Mouse (Mus musculus) heart, adult 10 weeks (tissue): ENCODE data around the gene Gm4631. TPM values are rescaled to one million over a fixed set of nuclear protein-coding genes. Genes with fewer than 3 reads are reported as not detected.

Experiments used
- polyA plus RNA-seq: library from polyadenylated mRNA; stranded (reverse); fragments of 350-450 nt; fragmentation: Illumina TruSeq; extraction: RNeasy Lipid Tissue Mini Kit (QIAGEN cat#74804); gene quantifications from one replicate; pipeline ENCODE4 v1.2.3, GENCODE M21; 2014; ENCODE audit warnings: low read depth, low replicate concordance

Gene Gm4631
- polyA plus RNA-seq: 13.1 TPM

GRCm38 (mm10) chr2:175338097-175338496 lies at the start of gene Gm4631:
TSS of gene Gm4631 (minus strand) at chr2:175338197.

GRCm38 (mm10) chr2:175372136-175372535 lies 34.1 kb upstream of the Gm4631 start, which contains the start of gene Zfp968:
TSS of gene Zfp968 (plus strand) at chr2:175372436.

GRCm38 (mm10) chr2:175274825-175275224 lies 63.2 kb downstream of the Gm4631 start, which contains the start of gene Gm14440:
TSS of gene Gm14440 (plus strand) at chr2:175275125.

Other genes starting within 250 kb of the Gm4631 start
- gene Gm14399, start 196.2 kb downstream of the Gm4631 start, polyA plus RNA-seq: 6.9 TPM
- 0.79 TPM for gene Gm14443, start 162.3 kb downstream of the Gm4631 start, polyA plus RNA-seq
- 5.4 TPM for gene Gm14391, start 131.3 kb downstream of the Gm4631 start, polyA plus RNA-seq
- gene Gm14440, start 63.1 kb downstream of the Gm4631 start, polyA plus RNA-seq: 8.8 TPM
- gene Zfp968, start 34.2 kb upstream of the Gm4631 start, polyA plus RNA-seq: 5.5 TPM
- 9.6 TPM for gene Gm4724, start 97.6 kb upstream of the Gm4631 start, polyA plus RNA-seq
- gene Zfp965, start 131.8 kb upstream of the Gm4631 start, polyA plus RNA-seq: 8.1 TPM